Mouse (Mus musculus) adrenal gland, adult 8-10 months (tissue): ENCODE data around the gene Ptcd3. TPM values are rescaled to one million over a fixed set of nuclear protein-coding genes. Genes with fewer than 3 reads are reported as not detected.
A peak's percentile ranks its signal among the peaks of the same experiment; 100 is the strongest.
"Not testable (repeated sequence)": the region's sequence is repeated elsewhere in the genome, so short reads cannot be mapped to it uniquely, and the experiment has no call there.

Experiments used
- DNase-seq: peaks from one replicate; pipeline ENCODE4 v3.0.0; 2022
- total RNA-seq, 4 experiments: library from RNA; stranded (reverse); gene quantifications; 2 replicates each; pipeline ENCODE4 v1.2.4; 2022

Ptcd3 gene
- 100 to 1,000 TPM in 2 of 4 experiments, 10 to 100 TPM in 2; 90.8 to 118 (median 104) TPM for total RNA-seq

GRCm38 (mm10) chr6:71908481-71909381, at the start of gene Ptcd3, which contains the start of gene Polr1a:
Gene Ptcd3 (minus strand): TSS chr6:71908750.
Gene Polr1a (plus strand): TSS chr6:71909053.
- DNase-seq = peak; percentile 81

GRCm38 (mm10) chr6:71951192-71951591, 42.6 kb upstream of the Ptcd3 start:
- no peak for DNase-seq

- peak; percentile 93 for DNase-seq
Observed at GRCm38 (mm10) chr6:71950592-71950991, 42.0 kb upstream of the Ptcd3 start.

GRCm38 (mm10) chr6:71949721-71950120, 41.2 kb upstream of the Ptcd3 start:
- DNase-seq = no peak

- DNase-seq = no peak
Observed at GRCm38 (mm10) chr6:71946121-71946520, 37.6 kb upstream of the Ptcd3 start.

- DNase-seq = no peak
Observed at GRCm38 (mm10) chr6:71945101-71945500, 36.6 kb upstream of the Ptcd3 start.

- no peak for DNase-seq
Observed at GRCm38 (mm10) chr6:71940912-71941311, 32.4 kb upstream of the Ptcd3 start.

- DNase-seq = peak; percentile 61
Observed at GRCm38 (mm10) chr6:71935737-71936136, 27.2 kb upstream of the Ptcd3 start.

GRCm38 (mm10) chr6:71934081-71934556, 25.6 kb upstream of the Ptcd3 start:
- peak; percentile 76 for DNase-seq

- DNase-seq = no peak
Observed at GRCm38 (mm10) chr6:71932347-71932746, 23.8 kb upstream of the Ptcd3 start.

- no peak for DNase-seq
Observed at GRCm38 (mm10) chr6:71930830-71931437, 22.4 kb upstream of the Ptcd3 start.

- no peak for DNase-seq
Observed at GRCm38 (mm10) chr6:71930053-71930452, 21.5 kb upstream of the Ptcd3 start.

GRCm38 (mm10) chr6:71927911-71928310, 19.4 kb upstream of the Ptcd3 start:
- DNase-seq = no peak

GRCm38 (mm10) chr6:71925233-71925632, 16.7 kb upstream of the Ptcd3 start:
- not testable (repeated sequence) for DNase-seq

GRCm38 (mm10) chr6:71920752-71921151, 12.2 kb upstream of the Ptcd3 start:
- DNase-seq = no peak

GRCm38 (mm10) chr6:71911686-71912450, 3.3 kb upstream of the Ptcd3 start:
- peak; percentile 63 for DNase-seq

- no peak for DNase-seq
Observed at GRCm38 (mm10) chr6:71909840-71910239, 1.3 kb upstream of the Ptcd3 start.

- DNase-seq = no peak
Observed at GRCm38 (mm10) chr6:71909384-71909783, 834 bp upstream of the Ptcd3 start.

- no peak for DNase-seq
Observed at GRCm38 (mm10) chr6:71907702-71908235, 781 bp downstream of the Ptcd3 start.

GRCm38 (mm10) chr6:71893263-71893662, 15.3 kb downstream of the Ptcd3 start:
- no peak for DNase-seq

GRCm38 (mm10) chr6:71877965-71878760, 30.4 kb downstream of the Ptcd3 start:
- DNase-seq = no peak

GRCm38 (mm10) chr6:71871396-71871795, 37.2 kb downstream of the Ptcd3 start:
- DNase-seq = no peak
